Mouse (Mus musculus) embryonic facial prominence, embryonic 11.5 days (tissue): ENCODE measurements around the gene Treml1. TPM values are rescaled to one million over a fixed set of nuclear protein-coding genes. Genes with fewer than 3 reads are reported as not detected.

Experiments used
- ATAC-seq: fragments of 200-750 bp; cut with Nextera tagmentation; replicated peaks from 2 replicates; pipeline ENCODE4 v1.8.0; 2017; ENCODE audit warnings: low read depth; ENCODE audit not compliant: insufficient number of reproducible peaks, low FRiP score, low TSS enrichment
- DNase-seq: peaks from one replicate; pipeline ENCODE4 v3.0.0-alpha.2; 2015; ENCODE audit warnings: low spot score
- H3K27ac ChIP-seq: fragments of 300-500 bp; sonication (generic); replicated peaks from 2 replicates; pipeline ENCODE4 v1.5.1; 2014; ENCODE audit warnings: mild to moderate bottlenecking, low read depth, low read length, control low read depth
- H3K27me3 ChIP-seq: fragments of 300-500 bp; sonication (generic); 2 replicates; pipeline ENCODE4 v1.6.1; 2014; ENCODE audit warnings: mild to moderate bottlenecking, low read length, moderate library complexity, mixed read lengths; ENCODE audit not compliant: control insufficient read depth, insufficient read depth
- H3K36me3 ChIP-seq: fragments of 300-500 bp; sonication (generic); replicated peaks from 2 replicates; pipeline ENCODE4 v1.6.1; 2014; ENCODE audit warnings: low read depth, mild to moderate bottlenecking, low read length, moderate library complexity, mixed read lengths; ENCODE audit not compliant: control insufficient read depth, insufficient read depth
- H3K4me1 ChIP-seq: fragments of 300-500 bp; sonication (generic); 2 replicates; pipeline ENCODE4 v1.6.1; 2014; ENCODE audit warnings: low read length, mixed read lengths; ENCODE audit not compliant: control insufficient read depth, insufficient read depth
- H3K4me2 ChIP-seq: fragments of 300-500 bp; sonication (generic); 2 replicates; pipeline ENCODE4 v1.6.1; 2014; ENCODE audit warnings: low read depth, mild to moderate bottlenecking, control low read depth, low read length, moderate library complexity
- H3K4me3 ChIP-seq: fragments of 300-500 bp; sonication (generic); 2 replicates; pipeline ENCODE4 v1.5.1; 2014; ENCODE audit warnings: low read depth, low read length, control low read depth
- H3K9ac ChIP-seq: fragments of 300-500 bp; sonication (generic); replicated peaks from 2 replicates; pipeline ENCODE4 v1.6.1; 2014; ENCODE audit warnings: mild to moderate bottlenecking, control low read depth, low read length
- H3K9me3 ChIP-seq: fragments of 300-500 bp; sonication (generic); replicated peaks from 2 replicates; pipeline ENCODE4 v1.6.1; 2016; ENCODE audit warnings: mild to moderate bottlenecking, low read length, inconsistent platforms, mixed read lengths; ENCODE audit not compliant: control insufficient read depth
- WGBS: fragments of 180-500 bp; shearing (Covaris S2); extraction: QIAGEN DNeasy Blood & Tissue Kit; methylation state at CpG from one replicate; pipeline ENCODE4 v1.1.7; 2014; 5-methylcytosine and 5-hydroxymethylcytosine counted together
- polyA plus RNA-seq: library from polyadenylated mRNA; unstranded; fragments of >200 nt; fragmentation: Nextera tagmentation; extraction: Ambion mirVana; gene quantifications from 2 replicates; pipeline ENCODE4 v1.2.1, GENCODE M21; 2014

The Treml1 gene
- polyA plus RNA-seq, 1 experiment from 2014 or later: 3.0 TPM

GRCm38 (mm10) chr17:48379050-48379449, 19.3 kb downstream of the Treml1 start:
- H3K36me3 ChIP-seq: no peaks in the 10 kb centered on the region
- H3K27ac ChIP-seq: no peak overlapping the region
- ATAC-seq: no peak
- H3K9ac ChIP-seq: no peak overlapping the region
- no peaks in the 10 kb centered on the region for H3K27me3 ChIP-seq
- no peak overlapping the region for H3K4me2 ChIP-seq
- no peak overlapping the region for H3K4me3 ChIP-seq
- no peaks in the 10 kb centered on the region for H3K9me3 ChIP-seq
- H3K4me1 ChIP-seq: no peaks in the 10 kb centered on the region
- DNase-seq: no peak

DNA sequence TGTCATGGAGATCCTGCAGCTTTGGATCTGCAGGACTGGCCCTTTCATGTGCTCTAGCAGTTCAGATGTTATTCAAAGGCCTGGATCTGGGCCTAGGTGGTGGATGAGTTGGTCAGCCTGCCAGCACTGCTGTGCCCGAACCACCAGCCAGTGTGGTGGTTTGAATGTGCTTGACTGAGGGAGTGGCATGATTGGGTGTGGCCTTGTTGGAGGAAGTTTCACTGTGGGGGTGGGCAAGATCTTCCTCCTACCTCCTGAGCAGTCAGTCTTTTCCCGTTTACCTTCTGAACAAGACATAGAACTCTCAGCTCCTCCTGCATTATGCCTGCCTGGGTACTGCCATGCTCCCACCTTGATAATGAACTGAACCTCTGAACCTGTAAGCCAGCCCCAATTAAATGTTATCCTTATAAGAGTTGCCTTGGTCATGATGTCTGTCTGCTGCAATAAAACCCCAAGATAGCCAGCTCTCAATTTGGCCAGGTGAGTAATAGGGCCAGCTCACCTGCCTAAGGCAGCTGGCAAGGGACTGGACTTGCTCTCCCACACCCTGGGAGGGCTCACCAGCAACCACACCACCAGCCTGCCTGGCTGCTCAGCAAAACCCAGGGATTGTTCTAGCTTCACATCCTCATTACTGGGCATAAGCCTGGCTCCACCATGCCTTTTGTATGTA, 26.2 kb downstream of the Treml1 start:
- ATAC-seq: no peak
- Histone ChIP-seq H3K9me3 (no peaks in the 10 kb centered on the region), H3K36me3 (peaks cover 19% of the 10 kb centered on the region), H3K4me3 (no peak overlapping the region), H3K27ac (no peak overlapping the region), H3K4me2 (no peak overlapping the region), H3K4me1 (no peaks in the 10 kb centered on the region), H3K27me3 (no peaks in the 10 kb centered on the region), H3K9ac (no peak overlapping the region)
- DNase-seq: no peak
- WGBS: 77% methylated on average over 2 of the region's 2 CpGs

- DNase-seq (no peak), ATAC-seq (no peak)
- Histone ChIP-seq H3K27ac (no peak overlapping the region), H3K27me3 (no peaks in the 10 kb centered on the region), H3K4me2 (no peak overlapping the region), H3K9ac (no peak overlapping the region), H3K4me3 (no peak overlapping the region), H3K9me3 (no peaks in the 10 kb centered on the region), H3K4me1 (no peaks in the 10 kb centered on the region), H3K36me3 (peaks cover 37% of the 10 kb centered on the region)
- 86% methylated on average over 2 of the region's 2 CpGs for WGBS
Observed at GRCm38 (mm10) chr17:48388666-48389065, 28.9 kb downstream of the Treml1 start.

GRCm38 (mm10) chr17:48389442-48389841, 29.7 kb downstream of the Treml1 start:
- no peak for ATAC-seq
- peaks cover 37% of the 10 kb centered on the region for H3K36me3 ChIP-seq

GRCm38 (mm10) chr17:48391446-48391845, 31.7 kb downstream of the Treml1 start:
- no peak for ATAC-seq
- Histone ChIP-seq H3K9me3 (no peaks in the 10 kb centered on the region), H3K27ac (no peak overlapping the region), H3K4me3 (no peak overlapping the region), H3K36me3 (peaks cover 37% of the 10 kb centered on the region), H3K4me1 (no peaks in the 10 kb centered on the region), H3K27me3 (no peaks in the 10 kb centered on the region), H3K4me2 (no peak overlapping the region), H3K9ac (no peak overlapping the region)
- DNase-seq: no peak
- WGBS: 90% methylated on average over 5 of the region's 5 CpGs

More at GRCm38 (mm10) chr17:48389442-48389841, 29.7 kb downstream of the Treml1 start:
- Histone ChIP-seq H3K9ac (no peak overlapping the region), H3K9me3 (no peaks in the 10 kb centered on the region), H3K27me3 (no peaks in the 10 kb centered on the region), H3K4me3 (no peak overlapping the region), H3K27ac (no peak overlapping the region), H3K4me1 (no peaks in the 10 kb centered on the region), H3K4me2 (no peak overlapping the region)
- DNase-seq: no peak
- 92% methylated on average over 5 of the region's 5 CpGs for WGBS

DNA sequence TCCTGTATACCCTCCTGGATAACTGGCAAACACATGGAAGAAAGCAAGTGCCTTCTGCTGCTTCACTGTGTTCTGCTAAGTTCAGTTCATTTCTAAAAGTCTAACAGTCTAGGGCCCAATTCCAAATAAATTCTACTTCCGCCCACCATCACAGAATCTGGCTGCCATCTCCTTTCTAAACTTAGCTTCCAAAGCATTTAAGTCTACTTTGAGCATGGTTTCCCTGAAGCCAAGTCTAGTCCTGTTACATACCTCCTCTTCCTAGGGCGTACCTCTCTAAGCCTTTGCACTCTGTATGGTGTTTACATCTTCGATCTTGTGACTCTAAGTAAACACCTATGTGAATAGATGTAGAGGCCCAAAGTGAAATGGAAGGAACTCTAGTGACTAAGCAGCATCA, 32.9 kb downstream of the Treml1 start:
- no peak for ATAC-seq
- Histone ChIP-seq H3K27me3 (no peaks in the 10 kb centered on the region), H3K4me3 (no peak overlapping the region), H3K9ac (no peak overlapping the region), H3K9me3 (no peaks in the 10 kb centered on the region), H3K4me1 (no peaks in the 10 kb centered on the region), H3K4me2 (no peak overlapping the region), H3K36me3 (peaks cover 37% of the 10 kb centered on the region), H3K27ac (no peak overlapping the region)
- WGBS: 91% methylated on average over 3 of the region's 3 CpGs
- DNase-seq: no peak

DNA sequence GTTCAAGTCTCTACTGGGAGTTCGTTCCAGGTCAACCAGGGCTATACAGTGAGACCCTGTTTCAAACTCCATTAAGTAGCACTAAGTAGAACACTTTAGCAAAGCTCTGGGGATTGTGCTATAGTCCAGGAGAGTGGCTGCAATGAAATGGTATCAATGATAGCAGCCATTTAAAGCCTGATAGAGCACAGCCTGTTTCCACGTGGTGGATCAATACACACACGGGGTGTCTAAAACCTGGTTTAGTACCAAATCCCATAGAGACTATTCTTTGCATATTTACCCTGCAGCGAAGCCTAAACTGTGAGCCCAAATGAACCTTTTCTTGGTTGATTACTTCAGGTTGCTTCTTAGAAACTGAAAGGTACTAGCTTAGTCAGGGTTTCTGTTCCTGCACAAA, 42.0 kb downstream of the Treml1 start:
- 84% methylated on average over 4 of the region's 4 CpGs for WGBS
- Histone ChIP-seq H3K4me2 (no peak overlapping the region), H3K4me1 (no peaks in the 10 kb centered on the region), H3K9ac (no peak overlapping the region), H3K27ac (no peak overlapping the region), H3K9me3 (no peaks in the 10 kb centered on the region), H3K4me3 (no peak overlapping the region), H3K27me3 (no peaks in the 10 kb centered on the region), H3K36me3 (no peaks in the 10 kb centered on the region; the same call in none of the 2 replicates)
- no peak for DNase-seq
- ATAC-seq: no peak

GRCm38 (mm10) chr17:48402751-48403150, 43.0 kb downstream of the Treml1 start:
- ATAC-seq (no peak), DNase-seq (no peak)
- H3K4me1 ChIP-seq: no peaks in the 10 kb centered on the region
- no peaks in the 10 kb centered on the region for H3K9me3 ChIP-seq
- H3K4me3 ChIP-seq: no peak overlapping the region
- H3K4me2 ChIP-seq: no peak overlapping the region
- no peaks in the 10 kb centered on the region for H3K27me3 ChIP-seq
- H3K27ac ChIP-seq: no peak overlapping the region
- H3K9ac ChIP-seq: no peak overlapping the region
- H3K36me3 ChIP-seq: no peaks in the 10 kb centered on the region; the same call in none of the 2 replicates
- 94% methylated on average over 3 of the region's 3 CpGs for WGBS
